In the genomic region with DNA sequence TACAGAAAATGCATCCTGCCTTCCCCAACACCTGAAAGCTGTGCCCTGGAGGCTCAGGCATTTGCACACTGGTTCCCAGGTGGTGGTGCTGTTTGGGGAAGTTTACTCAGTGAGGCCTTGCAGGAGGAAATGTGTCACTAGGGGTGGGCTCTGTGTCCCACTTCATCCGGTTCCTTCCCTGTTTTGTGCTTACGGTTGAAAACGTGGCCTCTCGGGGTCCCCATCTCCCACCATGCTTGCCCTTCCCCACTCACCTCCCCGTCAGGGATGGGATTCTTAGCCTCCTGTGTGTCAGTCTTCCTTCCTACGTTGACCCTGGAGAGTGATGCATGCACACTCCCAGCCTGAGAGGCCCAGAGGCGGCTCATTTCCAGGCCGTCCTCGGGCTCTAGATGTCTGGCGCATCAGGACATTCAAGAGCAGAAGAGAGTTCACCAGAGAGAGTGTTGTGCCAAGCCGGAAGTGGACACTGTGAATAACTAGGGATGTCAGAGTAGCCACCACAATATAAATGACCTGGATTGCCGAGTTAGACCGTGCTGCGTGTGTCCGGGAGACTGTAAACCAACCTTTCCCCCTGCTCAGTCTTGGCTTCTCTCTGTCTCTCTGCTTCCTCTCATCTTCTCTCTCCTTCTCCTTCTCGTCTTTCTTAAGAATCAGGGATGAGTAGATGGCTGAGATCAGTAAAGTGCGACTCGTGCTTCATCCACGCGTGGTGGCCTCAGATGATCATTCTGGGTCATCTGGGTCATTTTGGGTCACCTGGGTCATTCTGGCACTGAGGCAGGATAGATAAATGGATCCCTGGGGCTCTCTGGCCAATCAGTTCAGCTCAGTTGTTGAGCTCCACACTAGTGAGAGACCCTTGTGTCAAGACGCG, we compare ENCODE assay signal across 8 mouse cellular contexts. TPM values are rescaled to one million over a fixed set of nuclear protein-coding genes. Genes with fewer than 3 reads are reported as not detected.
A peak's percentile ranks its signal among the peaks of the same experiment; 100 is the strongest.
DNase-seq lines count a peak whose midpoint lies in the region; ATAC-seq and TF ChIP-seq lines count a peak whose summit lies in the region.

No protein-coding gene starts in this region.

- intact Hi-C loops in gastrocnemius, adult 2 months (cut with DNase I), result no loop called here

- TF ChIP-seq POLR2A in ES-Bruce4 (IDR thresholded peaks at IDR 0.05; ENCODE audit: insufficient read depth, low read length), result no peak

- H3K36me3 ChIP-seq in ES-Bruce4 (ENCODE audit: control insufficient read depth, insufficient read depth, low read length, poor library complexity, severe bottlenecking), result no peaks in the 10 kb centered on the region
- no peaks in the 10 kb centered on the region for H3K36me3 ChIP-seq in midbrain, embryonic 15.5 days (replicated peaks)

- H3K27ac ChIP-seq in gastrocnemius, adult 2 months, result peak overlapping the region; percentile 97
- peak overlapping the region; percentile 27 for H3K27ac ChIP-seq in ES-Bruce4 (ENCODE audit: insufficient read depth, low read length)
- no peak overlapping the region for H3K27ac ChIP-seq in midbrain, embryonic 15.5 days

- no peaks in the 10 kb centered on the region for H3K27me3 ChIP-seq in ES-Bruce4 (ENCODE audit: control insufficient read depth, insufficient read depth, low read length, poor library complexity, severe bottlenecking)
- H3K27me3 ChIP-seq in midbrain, embryonic 15.5 days (replicated peaks), result no peaks in the 10 kb centered on the region

- H3K4me1 ChIP-seq in ES-Bruce4 (ENCODE audit: control insufficient read depth, insufficient read depth, low read length), result peaks cover 7% of the 10 kb centered on the region
- peaks cover 56% of the 10 kb centered on the region for H3K4me1 ChIP-seq in midbrain, embryonic 15.5 days

- H3K9ac ChIP-seq in ES-Bruce4 (ENCODE audit: low read depth, poor library complexity, severe bottlenecking), result no peak overlapping the region
- 0 out of 2 replicates have a peak overlapping the region, but pooled peaks have one; percentile 5 for H3K9ac ChIP-seq in midbrain, embryonic 15.5 days

- no peak overlapping the region for H3K4me2 ChIP-seq in midbrain, embryonic 15.5 days

- peak; percentile 54 for DNase-seq in gastrocnemius, adult 2 months
- DNase-seq in gastrocnemius, postnatal 25 days, result no peak
- no peak for DNase-seq in urinary bladder, adult 2 months (ENCODE audit: low spot score)
- no peak for DNase-seq in kidney, adult 9 months

- H3K9me3 ChIP-seq in ES-Bruce4 (replicated peaks; ENCODE audit: control insufficient read depth, insufficient read depth, low read length, poor library complexity, severe bottlenecking), result no peaks in the 10 kb centered on the region
- H3K9me3 ChIP-seq in midbrain, embryonic 15.5 days, result no peaks in the 10 kb centered on the region

- peak; percentile 51 to 57 for ATAC-seq in hematopoietic stem cell, adult 5-6 weeks (replicated peaks in 1 of 2; ENCODE audit: insufficient read depth in 1 of 2, low FRiP score in 2 of 2, low TSS enrichment in 1 of 2, low read depth in 1 of 2, poor library complexity in 2 of 2, severe bottlenecking in 2 of 2)
- ATAC-seq in midbrain, embryonic 15.5 days (replicated peaks), result no peak
- no peak for ATAC-seq in megakaryocyte-erythroid progenitor cell, adult 5-6 weeks (replicated peaks; ENCODE audit: low FRiP score, low TSS enrichment, poor library complexity, severe bottlenecking)

- peak; percentile 12; the same call in 1 of the 2 replicates for TF ChIP-seq CTCF in gastrocnemius, adult 2 months (IDR thresholded peaks at IDR 0.05)
- peak; percentile 12 for TF ChIP-seq CTCF in ES-Bruce4 (IDR thresholded peaks at IDR 0.05; ENCODE audit: low read depth, low read length)

- peak overlapping the region; percentile 49 for H3K4me3 ChIP-seq in gastrocnemius, adult 2 months
- peak overlapping the region; percentile 53 for H3K4me3 ChIP-seq in ES-Bruce4 (ENCODE audit: low read depth, low read length)
- H3K4me3 ChIP-seq in midbrain, embryonic 15.5 days, result no peak overlapping the region

- WGBS in midbrain, embryonic 15.5 days, result 80% methylated on average over 22 of the region's 22 CpGs

- peak; percentile 93 for TF ChIP-seq EP300 in ES-Bruce4 (IDR thresholded peaks at IDR 0.05; ENCODE audit: insufficient read depth, low read depth, low read length)

RNA-seq across cellular contexts. Expression of gene Trak1, which starts 4.0 kb away (rescaled TPM):
- total RNA-seq in gastrocnemius, adult 2 months (2021), result 100 to 1,000 TPM; 156 to 204 TPM
- 100 to 1,000 TPM; 180 to 193 TPM for total RNA-seq in gastrocnemius, postnatal 25 days (2021)
- 40.3 and 44.1 TPM in 2 replicates for polyA plus RNA-seq in ES-Bruce4 (2011; ENCODE audit: insufficient read depth, insufficient read length, low read depth, missing spikeins)
- 26.3 and 27.3 TPM in 2 replicates for total RNA-seq in hematopoietic stem cell, adult 5-6 weeks (2017)
- polyA plus RNA-seq in midbrain, embryonic 15.5 days (2015; fragmentation: Nextera tagmentation; extraction: Ambion mirVana), result 60.7 and 61.2 TPM in 2 replicates
- 45.6 and 50.2 TPM in 2 replicates for total RNA-seq in megakaryocyte-erythroid progenitor cell, adult 5-6 weeks (2014; fragmentation: Nextera tagmentation)
- 14.2 and 23.2 TPM in 2 replicates for total RNA-seq in megakaryocyte-erythroid progenitor cell, adult 5-6 weeks (2017)
- 35.9 and 51.4 TPM in 2 replicates for polyA plus RNA-seq in urinary bladder, adult 2 months (2012; rRNA removed)

RNA-seq across cellular contexts. Expression of gene Ulk4, which starts 24.3 kb away (rescaled TPM):
- under 1 TPM; 0.11 to 0.36 TPM for total RNA-seq in gastrocnemius, adult 2 months (2021)
- total RNA-seq in gastrocnemius, postnatal 25 days (2021), result under 1 TPM; 0.18 to 0.29 TPM
- 3.1 and 3.3 TPM in 2 replicates for polyA plus RNA-seq in ES-Bruce4 (2011; ENCODE audit: insufficient read depth, insufficient read length, low read depth, missing spikeins)
- 2.7 and 8.3 TPM in 2 replicates for total RNA-seq in hematopoietic stem cell, adult 5-6 weeks (2017)
- 84.7 and 92.9 TPM in 2 replicates for polyA plus RNA-seq in midbrain, embryonic 15.5 days (2015; fragmentation: Nextera tagmentation; extraction: Ambion mirVana)
- 0.24 and 1.1 TPM in 2 replicates for total RNA-seq in megakaryocyte-erythroid progenitor cell, adult 5-6 weeks (2014; fragmentation: Nextera tagmentation)
- 2.0 and 2.7 TPM in 2 replicates for total RNA-seq in megakaryocyte-erythroid progenitor cell, adult 5-6 weeks (2017)
- 2.4 and 2.9 TPM in 2 replicates for polyA plus RNA-seq in urinary bladder, adult 2 months (2012; rRNA removed)

Comparison
In these comparisons a context has a peak if more than half of its experiments do, and no peak if none do; other contexts are left out.
1. ATAC-seq: peak in hematopoietic stem cell, adult 5-6 weeks (2 of 2); none in midbrain, embryonic 15.5 days (single experiment) and megakaryocyte-erythroid progenitor cell, adult 5-6 weeks (single experiment).